Mouse (Mus musculus) liver, adult 2 months (tissue): ENCODE data around the gene Chka.

Experiments used
- CTCF ChIP-seq: fragments of 200-500 bp; IDR thresholded peaks from 2 replicates; pipeline ENCODE4 v1.5.1; 2011; ENCODE audit warnings: low read depth, low read length, control low read depth
- POLR2A ChIP-seq: fragments of 200-500 bp; IDR thresholded peaks from 2 replicates; pipeline ENCODE4 v1.6.1; 2011; ENCODE audit warnings: low read length, control low read depth; ENCODE audit not compliant: insufficient read depth; ENCODE audit errors: extremely low read depth

GRCm38 (mm10) chr19:3898952-3899351 is 47.4 kb downstream of the Chka start:
- TF ChIP-seq POLR2A (no peak), CTCF (no peak)
